ENCODE assay signal across 8 mouse cellular contexts in genomic region chr4:130036112-130036511, GRCm38 (mm10). TPM values are rescaled to one million over a fixed set of nuclear protein-coding genes. Genes with fewer than 3 reads are reported as not detected.
DNase-seq lines count a peak whose midpoint lies in the region; ATAC-seq and TF ChIP-seq lines count a peak whose summit lies in the region.

No protein-coding gene starts in this region.

- no peak for TF ChIP-seq POLR2A in lung, adult 2 months (IDR thresholded peaks at IDR 0.05; ENCODE audit: borderline replicate concordance, extremely low read depth, low read depth, low read length)
- TF ChIP-seq POLR2A in limb, embryonic 14.5 days (IDR thresholded peaks at IDR 0.05; ENCODE audit: borderline replicate concordance, extremely low read depth, insufficient read depth, insufficient read length), result no peak
- TF ChIP-seq POLR2A in olfactory bulb, adult 2 months (IDR thresholded peaks at IDR 0.05; ENCODE audit: insufficient read depth, low read depth, low read length), result no peak

- H3K27me3 ChIP-seq in forebrain, embryonic 10.5 days (ENCODE audit: poor library complexity, severe bottlenecking), result peaks cover 65% of the 10 kb centered on the region
- no peaks in the 10 kb centered on the region for H3K27me3 ChIP-seq in limb, embryonic 14.5 days (ENCODE audit: control insufficient read depth, insufficient read depth, low read length)

- H3K4me1 ChIP-seq in lung, adult 2 months (ENCODE audit: control insufficient read depth, insufficient read depth, low read length), result no peaks in the 10 kb centered on the region; the same call in 1 of the 2 replicates
- peaks cover 24% of the 10 kb centered on the region for H3K4me1 ChIP-seq in forebrain, embryonic 10.5 days
- peaks cover 20% of the 10 kb centered on the region for H3K4me1 ChIP-seq in limb, embryonic 14.5 days (ENCODE audit: control insufficient read depth, insufficient read depth, low read length)
- H3K4me1 ChIP-seq in olfactory bulb, adult 2 months (ENCODE audit: control insufficient read depth, insufficient read depth, low read length), result peaks cover 21% of the 10 kb centered on the region

- WGBS in lung, adult 2 months, result 5% methylated on average over 8 of the region's 8 CpGs
- 5% methylated on average over 8 of the region's 8 CpGs for WGBS in forebrain, embryonic 10.5 days
- whole genome bisulfite sequencing in limb, embryonic 14.5 days, result 4% methylated on average over 8 of the region's 8 CpGs
- 7% methylated on average over 8 of the region's 8 CpGs for WGBS in olfactory bulb, adult 2 months

- no peak overlapping the region for H3K9ac ChIP-seq in limb, embryonic 14.5 days (ENCODE audit: low read depth, low read length, severe bottlenecking)

- TF ChIP-seq CTCF in lung, adult 2 months (IDR thresholded peaks at IDR 0.05; ENCODE audit: insufficient read depth, low read length), result peak; percentile 72
- TF ChIP-seq CTCF in olfactory bulb, adult 2 months (IDR thresholded peaks at IDR 0.05; ENCODE audit: insufficient read depth, low read depth, low read length), result peak; percentile 87

- peak; percentile 46; the same call in 1 of the 2 replicates for ATAC-seq in limb, embryonic 14.5 days (ENCODE audit: low FRiP score, low read depth)

- no peaks in the 10 kb centered on the region for H3K36me3 ChIP-seq in forebrain, embryonic 10.5 days (replicated peaks)
- no peaks in the 10 kb centered on the region for H3K36me3 ChIP-seq in limb, embryonic 14.5 days (ENCODE audit: control insufficient read depth, insufficient read depth, low read length)

- intact Hi-C loops in heart, postnatal 36 days (cut with DNase I), result loop anchor here (1.0 to 5.0 kb wide), 3 partner anchors 51 to 151 kb away; no protein-coding TSS in a partner anchor

- H3K4me3 ChIP-seq in lung, adult 2 months (replicated peaks; ENCODE audit: extremely low read depth, low read depth, low read length), result no peak overlapping the region
- H3K4me3 ChIP-seq in forebrain, embryonic 10.5 days, result no peak overlapping the region
- no peak overlapping the region for H3K4me3 ChIP-seq in limb, embryonic 14.5 days (replicated peaks; ENCODE audit: low read length)
- H3K4me3 ChIP-seq in olfactory bulb, adult 2 months (ENCODE audit: insufficient read depth, low read depth, low read length), result no peak overlapping the region

- peaks cover 6% of the 10 kb centered on the region; the same call in 1 of the 2 replicates for H3K9me3 ChIP-seq in forebrain, embryonic 10.5 days
- no peaks in the 10 kb centered on the region for H3K9me3 ChIP-seq in limb, embryonic 14.5 days (ENCODE audit: control insufficient read depth, low read length)

- peak; percentile 55 for DNase-seq in lung, adult 2 months
- no peak for DNase-seq in lung, postnatal 25 days (ENCODE audit: low spot score)
- peak; percentile 46 for DNase-seq in adrenal gland, postnatal 25 days
- DNase-seq in forebrain, embryonic 10.5 days (ENCODE audit: extremely low spot score, low spot score), result peak; percentile 51
- peak; percentile 53 to 69 for DNase-seq in heart, postnatal 36 days
- peak; percentile 60 for DNase-seq in limb, embryonic 14.5 days (ENCODE audit: low spot score)
- no peak for DNase-seq in layer of hippocampus, adult 9-10 months (ENCODE audit: low spot score)

- H3K27ac ChIP-seq in forebrain, embryonic 10.5 days, result no peak overlapping the region; the same call in 1 of the 2 replicates
- H3K27ac ChIP-seq in limb, embryonic 14.5 days (replicated peaks; ENCODE audit: low read depth, low read length), result no peak overlapping the region; the same call in 1 of the 2 replicates
- H3K27ac ChIP-seq in olfactory bulb, adult 2 months (ENCODE audit: insufficient read depth, low read depth, low read length), result no peak overlapping the region

- H3K4me2 ChIP-seq in limb, embryonic 14.5 days (replicated peaks; ENCODE audit: low read depth, low read length, severe bottlenecking), result 0 out of 2 replicates have a peak overlapping the region, but pooled peaks have one; percentile 14

RNA-seq across cellular contexts. Expression of gene Col16a1, which starts 11.5 kb away (rescaled TPM):
- 27.9 and 31.8 TPM in 2 replicates for polyA plus RNA-seq in lung, adult 2 months (2012; rRNA removed)
- 14.1 and 14.8 TPM in 2 replicates for total RNA-seq in adrenal gland, postnatal 25 days (2021)
- 2.3 and 2.4 TPM in 2 replicates for polyA plus RNA-seq in forebrain, embryonic 10.5 days (2016; fragmentation: Nextera tagmentation; extraction: Ambion mirVana)
- total RNA-seq in heart, postnatal 36 days (2021), result 1 to 10 TPM; 7.4 to 8.5 TPM
- 254 and 284 TPM in 2 replicates for polyA plus RNA-seq in limb, embryonic 14.5 days (2012; rRNA removed)
- polyA plus RNA-seq in limb, embryonic 14.5 days (2014; fragmentation: Nextera tagmentation; extraction: Ambion mirVana), result 153 TPM in 2 replicates
- not detected in 2 replicates for polyA plus RNA-seq in olfactory bulb, adult 2 months (2012; ENCODE audit: insufficient read depth, insufficient read length, low replicate concordance, missing spikeins)

RNA-seq across cellular contexts. Expression of gene Adgrb2, which starts 51.4 kb away (rescaled TPM):
- 0.80 and 4.6 TPM in 2 replicates for polyA plus RNA-seq in lung, adult 2 months (2012; rRNA removed)
- total RNA-seq in adrenal gland, postnatal 25 days (2021), result 22.7 and 29.8 TPM in 2 replicates
- polyA plus RNA-seq in forebrain, embryonic 10.5 days (2016; fragmentation: Nextera tagmentation; extraction: Ambion mirVana), result 0.84 and 1.4 TPM in 2 replicates
- 1 to 10 TPM; 2.1 to 2.6 TPM for total RNA-seq in heart, postnatal 36 days (2021)
- polyA plus RNA-seq in limb, embryonic 14.5 days (2012; rRNA removed), result 52.3 and 73.4 TPM in 2 replicates
- polyA plus RNA-seq in limb, embryonic 14.5 days (2014; fragmentation: Nextera tagmentation; extraction: Ambion mirVana), result 7.2 and 9.2 TPM in 2 replicates
- polyA plus RNA-seq in olfactory bulb, adult 2 months (2012; ENCODE audit: insufficient read depth, insufficient read length, low replicate concordance, missing spikeins), result not detected in 2 replicates

Comparison
In these comparisons a context has a peak if more than half of its experiments do, and no peak if none do; other contexts are left out.
1. DNase-seq: peak in lung, adult 2 months (single experiment), adrenal gland, postnatal 25 days (single experiment), forebrain, embryonic 10.5 days (single experiment), heart, postnatal 36 days (2 of 2) and limb, embryonic 14.5 days (single experiment); none in lung, postnatal 25 days (single experiment) and layer of hippocampus, adult 9-10 months (single experiment).